Mouse (Mus musculus) embryonic facial prominence, embryonic 14.5 days (tissue): ENCODE measurements around the gene Taf15. TPM values are rescaled to one million over a fixed set of nuclear protein-coding genes. Genes with fewer than 3 reads are reported as not detected.

Experiments
- ATAC-seq: fragments of 200-750 bp; cut with Nextera tagmentation; 2 replicates; pipeline ENCODE4 v1.8.0; 2017; ENCODE audit warnings: low read depth, moderate number of reproducible peaks, moderate TSS enrichment
- DNase-seq: peaks from one replicate; pipeline ENCODE4 v3.0.0-alpha.2; 2015; ENCODE audit warnings: low spot score
- H3K27ac ChIP-seq: fragments of 300-500 bp; sonication (generic); replicated peaks from 2 replicates; pipeline ENCODE4 v1.5.1; 2014; ENCODE audit warnings: low read depth, mild to moderate bottlenecking, low read length, moderate library complexity
- H3K27me3 ChIP-seq: fragments of 300-500 bp; sonication (generic); replicated peaks from 2 replicates; pipeline ENCODE4 v1.6.1; 2014; ENCODE audit warnings: low read length; ENCODE audit not compliant: control insufficient read depth, insufficient read depth
- H3K36me3 ChIP-seq: fragments of 300-500 bp; sonication (generic); 2 replicates; pipeline ENCODE4 v1.6.1; 2014; ENCODE audit warnings: low read length, mixed read lengths; ENCODE audit not compliant: control insufficient read depth, insufficient read depth
- H3K4me1 ChIP-seq: fragments of 300-500 bp; sonication (generic); 2 replicates; pipeline ENCODE4 v1.6.1; 2014; ENCODE audit warnings: antibody characterized with exemption, low read length; ENCODE audit not compliant: control insufficient read depth, insufficient read depth
- H3K4me2 ChIP-seq: fragments of 300-500 bp; sonication (generic); 2 replicates; pipeline ENCODE4 v1.6.1; 2014; ENCODE audit warnings: low read depth, mild to moderate bottlenecking, low read length, moderate library complexity, mixed read lengths
- H3K4me3 ChIP-seq: fragments of 300-500 bp; sonication (generic); 2 replicates; pipeline ENCODE4 v1.5.1; 2014; ENCODE audit warnings: low read depth, mild to moderate bottlenecking, low read length
- H3K9ac ChIP-seq: fragments of 300-500 bp; sonication (generic); 2 replicates; pipeline ENCODE4 v1.6.1; 2014; ENCODE audit warnings: low read depth, mild to moderate bottlenecking, low read length, moderate library complexity, mixed read lengths
- H3K9me3 ChIP-seq: fragments of 300-500 bp; sonication (generic); 2 replicates; pipeline ENCODE4 v1.6.1; 2016; ENCODE audit warnings: low read length; ENCODE audit not compliant: control insufficient read depth
- WGBS: fragments of 180-500 bp; shearing (Covaris S2); extraction: QIAGEN DNeasy Blood & Tissue Kit; methylation state at CpG from one replicate; pipeline ENCODE4 v1.1.7; 2014; 5-methylcytosine and 5-hydroxymethylcytosine counted together
- polyA plus RNA-seq: library from polyadenylated mRNA; unstranded; fragments of >200 nt; fragmentation: Nextera tagmentation; extraction: Ambion mirVana; gene quantifications from 2 replicates; pipeline ENCODE4 v1.2.1, GENCODE M21; 2014

The Taf15 gene
- 7.6 and 9.4 TPM in 2 replicates for polyA plus RNA-seq

- Histone ChIP-seq H3K4me2 (peak within 1 kb of the TSS; percentile 90), H3K9ac (peak within 1 kb of the TSS; percentile 92), H3K4me3 (peak within 1 kb of the TSS; percentile 97), H3K27me3 (no peaks in the 10 kb centered on the region), H3K9me3 (no peaks in the 10 kb centered on the region), H3K27ac (peak within 1 kb of the TSS; percentile 97), H3K36me3 (peaks cover 10% of the 10 kb centered on the region), H3K4me1 (peaks cover 8% of the 10 kb centered on the region)
- WGBS, result under 1% methylated on average over 46 of the region's 66 CpGs
- peak; percentile 98 for ATAC-seq
- DNase-seq, result peak; percentile 99
These were observed at the start of gene Taf15 for GRCm38 (mm10) chr11:83472324-83473234. Gene Taf15 (plus strand): TSS chr11:83473086.

- H3K9ac ChIP-seq, result no peak overlapping the region
- H3K4me1 ChIP-seq, result no peaks in the 10 kb centered on the region
- H3K27me3 ChIP-seq, result peaks cover 35% of the 10 kb centered on the region
- DNase-seq (peak; percentile 50), ATAC-seq (peak; percentile 19; the same call in 1 of the 2 replicates)
- H3K4me3 ChIP-seq, result no peak overlapping the region
- 6% methylated on average over 8 of the region's 8 CpGs for WGBS
- H3K27ac ChIP-seq, result no peak overlapping the region
- no peaks in the 10 kb centered on the region for H3K36me3 ChIP-seq
- H3K4me2 ChIP-seq, result no peak overlapping the region
- H3K9me3 ChIP-seq, result no peaks in the 10 kb centered on the region
These were observed 48.2 kb upstream of the Taf15 start for GRCm38 (mm10) chr11:83424681-83425080.

- ATAC-seq (no peak), DNase-seq (no peak)
- H3K4me3 ChIP-seq, result no peak overlapping the region
- H3K9ac ChIP-seq, result no peak overlapping the region
- H3K27ac ChIP-seq, result no peak overlapping the region
- H3K4me2 ChIP-seq, result no peak overlapping the region
- H3K27me3 ChIP-seq, result peaks cover 16% of the 10 kb centered on the region
- WGBS, result 28% methylated on average over 16 of the region's 17 CpGs
- H3K36me3 ChIP-seq, result no peaks in the 10 kb centered on the region
- no peaks in the 10 kb centered on the region for H3K9me3 ChIP-seq
- H3K4me1 ChIP-seq, result no peaks in the 10 kb centered on the region
These were observed 45.9 kb upstream of the Taf15 start for GRCm38 (mm10) chr11:83426964-83427363.

- DNase-seq, result no peak
- Histone ChIP-seq H3K9me3 (no peaks in the 10 kb centered on the region), H3K4me1 (no peaks in the 10 kb centered on the region), H3K4me2 (peak within 1 kb of the TSS; percentile 18; the same call in 1 of the 2 replicates), H3K27me3 (peaks cover 14% of the 10 kb centered on the region), H3K36me3 (no peaks in the 10 kb centered on the region), H3K9ac (no peak within 1 kb of the TSS), H3K4me3 (no peak within 1 kb of the TSS), H3K27ac (no peak within 1 kb of the TSS)
- WGBS, result 59% methylated on average over 5 of the region's 5 CpGs
- ATAC-seq, result no peak
These were observed 43.5 kb upstream of the Taf15 start, which contains the start of gene Gas2l2 for GRCm38 (mm10) chr11:83429355-83429754. Gene Gas2l2 (minus strand): TSS chr11:83429455.

GRCm38 (mm10) chr11:83432533-83432932 is 40.4 kb upstream of the Taf15 start:
- H3K4me3 ChIP-seq, result no peak overlapping the region
- H3K4me2 ChIP-seq, result no peak overlapping the region
- no peak for DNase-seq
- H3K9ac ChIP-seq, result no peak overlapping the region
- H3K36me3 ChIP-seq, result no peaks in the 10 kb centered on the region
- no peaks in the 10 kb centered on the region for H3K4me1 ChIP-seq
- H3K27me3 ChIP-seq, result peaks cover 8% of the 10 kb centered on the region
- H3K27ac ChIP-seq, result no peak overlapping the region
- WGBS, result 76% methylated on average over 2 of the region's 2 CpGs
- no peaks in the 10 kb centered on the region for H3K9me3 ChIP-seq
- no peak for ATAC-seq

- 80% methylated on average over 1 of the region's 1 CpGs for WGBS
- no peak within 1 kb of the TSS for H3K9ac ChIP-seq
- no peak within 1 kb of the TSS for H3K4me3 ChIP-seq
- no peak for ATAC-seq
- no peaks in the 10 kb centered on the region for H3K9me3 ChIP-seq
- H3K27me3 ChIP-seq, result peaks cover 19% of the 10 kb centered on the region
- no peaks in the 10 kb centered on the region for H3K36me3 ChIP-seq
- no peak for DNase-seq
- H3K4me1 ChIP-seq, result no peaks in the 10 kb centered on the region
- H3K27ac ChIP-seq, result no peak within 1 kb of the TSS
- no peak within 1 kb of the TSS for H3K4me2 ChIP-seq
These were observed 35.5 kb upstream of the Taf15 start, which contains the start of gene 1700020L24Rik for GRCm38 (mm10) chr11:83437377-83437776. Gene 1700020L24Rik (plus strand): TSS chr11:83437677.

GRCm38 (mm10) chr11:83439426-83440060 is 33.3 kb upstream of the Taf15 start:
- Histone ChIP-seq H3K27me3 (peaks cover 41% of the 10 kb centered on the region), H3K27ac (no peak overlapping the region), H3K9me3 (no peaks in the 10 kb centered on the region), H3K36me3 (no peaks in the 10 kb centered on the region), H3K4me1 (no peaks in the 10 kb centered on the region), H3K4me3 (peak overlapping the region; percentile 66), H3K9ac (peak overlapping the region; percentile 58), H3K4me2 (peak overlapping the region; percentile 89)
- ATAC-seq (no peak), DNase-seq (no peak)
- 43% methylated on average over 8 of the region's 11 CpGs for WGBS

GRCm38 (mm10) chr11:83440081-83441064 is 32.5 kb upstream of the Taf15 start:
- H3K27me3 ChIP-seq, result peaks cover 49% of the 10 kb centered on the region
- no peaks in the 10 kb centered on the region for H3K9me3 ChIP-seq
- DNase-seq (peak; percentile 94), ATAC-seq (peak; percentile 96)
- H3K27ac ChIP-seq, result no peak overlapping the region
- H3K4me3 ChIP-seq, result peak overlapping the region; percentile 66
- no peaks in the 10 kb centered on the region for H3K36me3 ChIP-seq
- peak overlapping the region; percentile 58 for H3K9ac ChIP-seq
- under 1% methylated on average over 45 of the region's 75 CpGs for WGBS
- peak overlapping the region; percentile 89 for H3K4me2 ChIP-seq
- peaks cover 4% of the 10 kb centered on the region for H3K4me1 ChIP-seq
